Mouse (Mus musculus): ENCODE measurements at regions not wholly inside any gene's neighbourhood (a gene's known extent, or its start where the extent isn't known, plus 50 kb on each side); places are given as distances from the start of the nearest gene placed in this dataset.
"Not testable (repeated sequence)": the region's sequence is repeated elsewhere in the genome, so short reads cannot be mapped to it uniquely, and the experiment has no call there.

DNA sequence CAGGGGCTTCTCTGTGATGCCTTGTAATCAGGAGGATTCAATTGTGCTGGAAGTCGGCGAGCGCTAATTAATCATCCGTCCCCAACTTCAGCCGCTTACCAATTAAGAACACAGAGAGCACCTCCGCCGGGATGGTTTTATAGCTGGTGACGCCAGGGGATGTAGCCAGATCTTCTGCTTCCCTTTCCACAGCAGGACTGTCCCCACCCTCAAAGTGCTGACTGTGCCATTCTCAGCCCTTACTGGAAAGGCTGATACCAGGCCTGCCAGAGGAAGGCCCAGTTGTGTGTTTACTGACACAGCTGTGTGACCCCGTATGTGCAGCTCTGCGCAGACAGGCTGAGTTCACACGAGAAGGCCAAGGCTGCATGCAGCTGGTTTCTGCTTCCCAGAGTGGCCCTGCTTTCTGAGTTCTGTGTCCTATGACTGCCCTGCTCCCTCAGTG, 59.9 kb upstream of the Bend4 start:
- in situ Hi-C loops (cut with MboI, MseI), result no loop called here

- in situ Hi-C loops (cut with MboI, MseI), result not testable (repeated sequence)
Measured at GRCm38 (mm10) chr5:67490709-67491108, 62.6 kb upstream of the Bend4 start.

DNA sequence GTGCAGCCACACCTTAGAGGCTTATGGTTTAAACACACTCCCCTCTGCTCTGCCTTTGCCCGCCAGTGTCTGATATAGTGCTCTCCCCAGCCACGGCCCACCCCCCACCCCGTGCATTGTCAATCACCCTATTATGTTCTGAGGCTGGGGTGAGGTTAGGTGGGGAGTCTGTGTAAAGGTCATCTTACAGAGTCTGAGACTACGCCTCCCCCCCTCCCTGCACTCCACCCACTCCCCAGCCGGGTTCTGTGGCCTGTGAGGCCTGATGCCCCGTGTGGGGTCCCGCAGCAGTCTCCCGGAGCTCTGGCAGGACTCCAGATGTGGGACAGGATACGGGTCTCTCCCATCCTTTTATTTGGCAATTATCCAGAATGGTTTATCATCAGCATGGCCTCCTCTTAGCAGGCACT, 64.8 kb upstream of the Bend4 start:
- in situ Hi-C loops (cut with MboI, MseI), result no loop called here

- in situ Hi-C loops (cut with MboI, MseI), result no loop called here
Measured at GRCm38 (mm10) chr5:67496710-67497109, 68.6 kb upstream of the Bend4 start.

- in situ Hi-C loops (cut with MboI, MseI), result no loop called here
Measured at GRCm38 (mm10) chr5:67520251-67520650, 87.4 kb upstream of the Shisa3 start.

- in situ Hi-C loops (cut with MboI, MseI), result no loop called here
Measured at GRCm38 (mm10) chr5:67521423-67521912, 86.2 kb upstream of the Shisa3 start.

GRCm38 (mm10) chr5:67530149-67530548, 77.5 kb upstream of the Shisa3 start:
- in situ Hi-C loops (cut with MboI, MseI), result no loop called here

DNA sequence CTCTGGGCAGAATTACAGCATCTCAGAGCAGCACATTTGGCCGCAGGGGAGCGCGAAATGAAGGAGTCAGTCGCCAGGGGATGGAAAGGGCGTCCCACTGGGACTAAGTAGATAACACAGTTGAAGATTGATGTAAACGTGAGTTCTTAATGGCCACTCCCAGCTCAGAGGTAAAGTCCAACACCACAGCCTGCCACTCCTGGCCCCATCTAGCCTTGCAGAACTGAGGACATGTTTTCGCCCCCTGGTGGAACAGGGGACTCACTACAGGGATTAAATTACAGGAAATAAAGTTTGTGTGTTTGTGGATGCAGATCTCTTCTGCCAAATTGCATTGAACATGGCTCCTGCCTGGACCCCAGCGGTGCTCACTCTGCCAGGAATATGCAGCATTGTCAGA, 76.7 kb upstream of the Shisa3 start:
- in situ Hi-C loops (cut with MboI, MseI), result no loop called here

- in situ Hi-C loops (cut with MboI, MseI), result no loop called here
Measured at GRCm38 (mm10) chr5:67532351-67532750, 75.3 kb upstream of the Shisa3 start.

DNA sequence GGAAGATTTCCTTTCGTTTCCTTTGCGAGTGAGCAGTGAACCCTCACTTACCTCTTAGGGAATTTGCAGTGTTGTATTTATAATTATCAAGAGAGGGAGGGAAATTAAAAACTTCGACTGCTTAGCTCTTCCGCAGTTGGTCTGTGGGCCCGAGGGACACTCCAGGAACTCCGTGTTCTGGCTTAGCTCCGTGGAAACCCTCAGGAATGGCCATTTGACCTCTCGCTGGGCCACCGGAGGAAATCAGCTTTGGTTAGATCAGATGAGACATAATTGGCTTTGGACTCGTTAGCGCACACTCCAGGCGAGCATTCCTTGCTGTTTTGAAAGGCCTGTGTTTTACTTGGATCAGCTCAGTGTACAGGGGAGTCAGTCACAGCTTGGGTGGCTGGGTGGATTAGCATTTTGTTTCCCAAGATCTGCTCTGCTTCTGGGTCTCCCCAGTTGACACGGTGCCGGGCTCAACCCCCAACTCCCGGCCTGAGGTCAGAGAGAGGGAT, 74.9 kb upstream of the Shisa3 start:
- in situ Hi-C loops (cut with MboI, MseI), result no loop called here

DNA sequence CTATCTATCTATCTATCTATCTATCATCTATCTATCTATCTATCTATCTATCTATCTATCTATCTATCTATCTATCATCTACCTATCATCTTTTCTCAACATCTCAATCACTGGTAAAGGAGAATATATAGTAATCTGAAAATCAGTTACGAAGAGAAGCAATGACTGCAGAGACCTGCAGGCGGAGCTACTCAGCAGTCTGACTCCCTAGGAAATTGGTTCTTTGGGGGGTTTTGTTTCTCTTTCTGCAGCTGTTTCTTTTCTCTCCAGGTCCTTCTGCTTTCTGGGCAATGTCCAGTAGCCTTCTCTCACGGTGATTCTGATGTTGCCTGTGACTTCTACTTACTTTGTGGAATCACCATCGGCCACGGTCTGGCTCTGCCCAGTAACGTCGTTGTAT, 73.6 kb upstream of the Shisa3 start:
- in situ Hi-C loops (cut with MboI, MseI), result no loop called here

DNA sequence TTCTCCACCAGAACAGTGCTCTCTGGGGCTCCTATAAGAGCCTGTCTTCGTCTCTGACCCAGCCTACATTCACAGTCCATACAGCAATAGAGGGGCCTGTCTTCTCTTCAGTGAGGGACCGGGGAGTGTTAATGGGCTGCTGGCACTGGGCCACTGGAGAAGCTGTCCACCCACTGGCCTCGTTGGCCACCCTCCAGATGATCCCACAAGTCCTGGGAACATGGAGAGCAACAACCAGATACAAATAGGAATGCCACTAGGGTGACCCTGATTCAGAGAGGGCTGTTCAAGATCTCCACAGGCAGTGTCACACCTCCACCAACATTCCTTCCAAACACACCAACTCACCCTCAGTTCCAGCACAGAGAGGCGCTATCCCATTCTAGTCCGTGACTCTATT, 69.7 kb upstream of the Shisa3 start:
- in situ Hi-C loops (cut with MboI, MseI), result loop anchor here (5.0 kb wide), 1 partner anchor 184 kb away; no protein-coding TSS in a partner anchor

- in situ Hi-C loops (cut with MboI, MseI), result loop anchor here (5.0 kb wide), 1 partner anchor 183 kb away; no protein-coding TSS in a partner anchor
Measured at GRCm38 (mm10) chr5:67539591-67540238, 68.0 kb upstream of the Shisa3 start.

- in situ Hi-C loops (cut with MboI, MseI), result no loop called here
Measured at GRCm38 (mm10) chr5:67541867-67542266, 65.8 kb upstream of the Shisa3 start.

- in situ Hi-C loops (cut with MboI, MseI), result no loop called here
Measured at GRCm38 (mm10) chr5:67544028-67544589, 63.6 kb upstream of the Shisa3 start.

DNA sequence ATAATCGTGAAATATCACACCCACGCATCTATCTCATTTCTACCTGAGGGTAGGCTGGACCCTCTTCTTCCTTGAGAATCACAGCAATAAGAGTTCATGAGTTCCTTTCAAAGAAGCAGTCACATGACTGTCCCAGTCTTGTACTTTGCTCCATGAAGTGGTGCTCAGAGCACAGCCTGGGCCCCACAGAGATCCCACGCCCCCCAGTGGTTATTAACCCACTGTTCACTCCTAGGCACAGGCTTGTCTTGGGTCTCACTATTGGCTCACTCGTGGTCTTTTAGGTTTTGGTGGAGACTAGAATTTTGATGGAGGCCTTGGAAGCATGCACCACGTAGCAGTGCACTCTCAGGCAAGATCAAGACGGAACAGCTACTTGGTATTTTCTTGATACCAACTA, 57.4 kb upstream of the Shisa3 start:
- in situ Hi-C loops (cut with MboI, MseI), result no loop called here

- in situ Hi-C loops (cut with MboI, MseI), result no loop called here
Measured at GRCm38 (mm10) chr5:67551668-67552390, 55.9 kb upstream of the Shisa3 start.

DNA sequence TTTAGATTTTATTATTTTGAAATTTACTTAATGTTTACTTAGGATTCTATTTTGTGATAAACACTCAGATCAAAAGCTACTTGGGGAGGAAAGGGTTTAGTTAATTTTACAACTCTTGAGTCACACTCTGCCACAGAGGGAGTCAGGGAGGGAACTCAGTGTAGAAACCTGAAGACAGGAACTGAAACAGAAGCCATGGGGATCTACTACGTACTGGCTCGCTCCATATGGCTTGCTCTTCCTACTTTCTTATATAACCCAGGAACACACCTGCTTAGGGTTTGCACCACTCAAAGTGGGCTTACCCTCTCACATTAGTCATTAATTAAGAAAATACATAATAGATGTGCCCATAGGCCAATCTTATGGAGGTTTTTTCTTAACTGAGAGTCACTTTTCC, 54.8 kb upstream of the Shisa3 start:
- in situ Hi-C loops (cut with MboI, MseI), result no loop called here
